Mouse (Mus musculus): Measurements from ENCODE around the gene Tnfaip3.

Gene Tnfaip3

DNA sequence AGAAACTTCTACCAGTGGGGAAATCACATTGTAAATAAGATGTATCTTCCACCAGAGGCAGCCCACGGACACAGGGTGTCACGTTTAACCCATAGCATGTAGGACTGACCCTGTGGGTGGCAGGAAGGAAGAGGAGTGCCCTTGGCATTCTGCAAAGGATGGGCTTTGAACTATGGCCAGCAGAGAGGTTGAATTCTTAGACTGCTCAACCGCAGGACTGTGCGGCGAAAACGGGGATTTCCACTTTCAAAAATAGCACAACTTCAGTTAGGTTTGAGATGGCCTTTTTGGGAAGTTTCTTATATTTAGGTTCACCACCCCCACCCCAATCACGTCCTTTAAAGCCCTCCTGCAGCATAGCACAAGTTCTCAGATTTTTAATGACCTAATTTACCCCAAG, 50.6 kb downstream of the Tnfaip3 start:
- no peak for DNase-seq (ENCODE audit: low spot score)

DNA sequence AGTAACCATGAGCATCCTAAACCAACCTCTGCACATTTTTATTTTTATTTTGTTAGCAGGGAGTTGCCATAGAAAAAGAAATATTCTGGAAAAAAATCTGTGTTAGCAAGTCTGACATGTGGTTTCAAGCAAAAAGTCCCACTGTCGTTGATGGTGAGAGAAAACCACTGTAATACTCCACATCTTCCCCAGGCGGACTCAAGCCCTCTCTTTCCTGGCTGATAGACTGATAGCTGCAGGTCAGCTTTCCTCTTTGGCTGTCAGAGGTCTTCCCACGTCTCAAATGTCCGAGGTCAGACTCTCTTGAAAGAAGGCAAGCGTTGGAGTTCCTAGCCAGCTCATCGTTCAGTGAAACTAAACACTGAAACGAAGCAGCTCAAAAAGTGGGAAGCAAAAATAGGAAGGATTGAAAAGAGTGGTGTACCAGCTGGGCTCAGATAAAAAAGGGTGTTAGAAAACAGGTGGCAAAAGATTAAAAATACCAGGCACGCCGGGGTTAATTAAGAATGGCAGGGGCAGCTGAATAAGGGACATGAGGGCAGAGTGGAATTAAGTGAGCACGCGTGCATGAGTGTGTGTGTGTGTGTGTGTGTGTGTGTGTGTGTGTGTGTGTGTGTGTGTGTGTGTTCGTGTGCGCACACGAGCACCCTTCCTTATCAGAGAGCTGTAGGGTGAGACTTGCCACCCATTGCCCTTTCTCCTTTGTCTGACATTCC, 55.5 kb downstream of the Tnfaip3 start:
- DNase-seq (ENCODE audit: low spot score): no peak

DNA sequence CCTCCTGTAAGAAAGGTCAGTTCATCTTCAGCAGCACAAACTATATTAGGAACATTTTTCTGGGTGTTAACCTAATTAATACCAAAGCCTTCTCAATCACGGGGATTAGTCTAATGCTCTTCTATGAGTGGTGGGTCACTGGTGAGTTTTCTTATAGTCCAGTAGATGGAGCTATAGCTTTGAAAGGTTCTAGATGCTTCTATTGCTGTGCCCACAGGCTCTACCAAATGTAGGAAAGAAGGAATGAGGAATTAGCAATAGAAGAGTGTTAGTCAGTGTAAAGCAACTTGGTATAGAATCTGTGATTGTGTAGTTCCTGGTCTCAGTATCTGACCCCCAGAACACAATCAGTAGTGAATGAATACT, 61.8 kb downstream of the Tnfaip3 start:
- DNase-seq (ENCODE audit: low spot score): no peak

DNA sequence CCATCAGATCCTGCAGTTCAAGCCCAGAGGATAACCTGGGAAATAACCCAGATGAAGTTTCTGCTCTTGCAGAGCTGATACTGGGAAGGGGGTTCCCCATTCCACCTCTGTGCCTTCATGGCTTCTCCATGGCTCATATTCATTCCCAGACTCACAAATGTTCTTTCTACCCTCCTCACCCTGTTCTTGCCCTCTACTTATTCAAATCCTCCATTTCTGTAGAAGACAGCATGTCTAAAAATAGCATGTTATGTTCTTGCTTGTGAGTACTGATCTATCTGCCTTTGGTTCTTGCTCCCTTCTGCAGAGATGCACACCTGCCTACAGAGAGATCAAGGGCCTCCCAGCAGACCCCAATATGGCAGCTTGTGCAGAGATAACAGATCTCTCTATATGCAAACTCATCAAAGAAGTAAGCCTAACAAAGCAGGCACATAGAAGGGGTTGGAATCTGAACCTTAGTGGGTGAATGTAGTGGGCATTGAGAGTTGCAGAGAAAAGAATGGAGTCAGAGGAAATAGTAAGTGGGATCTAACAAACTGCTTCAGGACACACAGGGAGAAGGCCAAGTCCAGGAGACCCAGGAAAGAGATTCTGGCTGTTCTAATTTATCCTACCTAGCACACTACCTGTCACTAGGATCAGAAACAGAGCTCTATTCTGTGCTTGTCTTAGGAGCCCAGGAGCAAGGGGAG, 62.3 kb downstream of the Tnfaip3 start:
- DNase-seq (ENCODE audit: low spot score): no peak
